Mouse (Mus musculus) thymus, adult 2 months (tissue): ENCODE results near the gene Cdca5. TPM values are rescaled to one million over a fixed set of nuclear protein-coding genes. Genes with fewer than 3 reads are reported as not detected.

ENCODE experiments used
- DNase-seq: peaks from one replicate; pipeline ENCODE4 v3.0.0; 2021
- H3K27ac ChIP-seq: fragments of 200-500 bp; 2 replicates; pipeline ENCODE4 v1.5.1; 2012; ENCODE audit warnings: low read length, control low read depth; ENCODE audit not compliant: control insufficient read depth, insufficient read depth
- H3K27me3 ChIP-seq: fragments of 200-500 bp; 2 replicates; pipeline ENCODE4 v1.6.1; 2012; ENCODE audit warnings: mild to moderate bottlenecking, low read length, moderate library complexity, mixed read lengths; ENCODE audit not compliant: control insufficient read depth, insufficient read depth
- H3K36me3 ChIP-seq: fragments of 200-500 bp; 2 replicates; pipeline ENCODE4 v1.6.1; 2012; ENCODE audit warnings: mild to moderate bottlenecking, low read length, moderate library complexity; ENCODE audit not compliant: control insufficient read depth, insufficient read depth
- H3K4me1 ChIP-seq: fragments of 200-500 bp; replicated peaks from 2 replicates; pipeline ENCODE4 v1.6.1; 2012; ENCODE audit warnings: low read length; ENCODE audit not compliant: control insufficient read depth, insufficient read depth
- H3K4me3 ChIP-seq: fragments of 200-500 bp; 2 replicates; pipeline ENCODE4 v1.5.1; 2012; ENCODE audit warnings: mild to moderate bottlenecking, low read length, control low read depth, moderate library complexity; ENCODE audit not compliant: control insufficient read depth, insufficient read depth
- CTCF ChIP-seq: fragments of 200-500 bp; IDR thresholded peaks from 2 replicates; pipeline ENCODE4 v1.5.1; 2012; ENCODE audit warnings: mild to moderate bottlenecking, control low read depth, low read length, moderate library complexity, borderline replicate concordance; ENCODE audit not compliant: control insufficient read depth, poor library complexity, insufficient read depth; ENCODE audit errors: extremely low read depth
- POLR2A ChIP-seq: fragments of 200-500 bp; IDR thresholded peaks from 2 replicates; pipeline ENCODE4 v1.6.1; 2012; ENCODE audit warnings: mild to moderate bottlenecking, low read length, control low read depth, moderate library complexity; ENCODE audit not compliant: control insufficient read depth, poor library complexity, insufficient read depth; ENCODE audit errors: extremely low read depth
- WGBS: fragments of 180-500 bp; shearing (Covaris S2); methylation state at CpG from one replicate; pipeline ENCODE4 v1.1.7; 2018; 5-methylcytosine and 5-hydroxymethylcytosine counted together
- polyA plus RNA-seq: library from polyadenylated mRNA; depleted of rRNA; stranded (reverse); fragments of >200 nt; gene quantifications from 2 replicates; pipeline ENCODE4 v1.2.3, GENCODE M21; 2012

Gene Cdca5
- polyA plus RNA-seq, 1 experiment, result 22.1 TPM

- under 1% methylated on average over 77 of the region's 77 CpGs for WGBS
- Histone ChIP-seq H3K4me3 (peak within 1 kb of the TSS; percentile 66), H3K27me3 (no peaks in the 10 kb centered on the region), H3K4me1 (peaks cover 8% of the 10 kb centered on the region; the same call in 1 of the 2 replicates), H3K27ac (no peak within 1 kb of the TSS), H3K36me3 (no peaks in the 10 kb centered on the region; the same call in 1 of the 2 replicates)
- peak; percentile 39; the same call in 1 of the 2 replicates for TF ChIP-seq POLR2A
- TF ChIP-seq CTCF, result peak; percentile 62; the same call in 1 of the 2 replicates
- DNase-seq, result peak; percentile 91
Observed at GRCm38 (mm10) chr19:6117986-6118676, 33.3 kb downstream of the Cdca5 start, which contains the start of gene Sac3d1. Gene Sac3d1 (minus strand): TSS chr19:6118650.

DNA sequence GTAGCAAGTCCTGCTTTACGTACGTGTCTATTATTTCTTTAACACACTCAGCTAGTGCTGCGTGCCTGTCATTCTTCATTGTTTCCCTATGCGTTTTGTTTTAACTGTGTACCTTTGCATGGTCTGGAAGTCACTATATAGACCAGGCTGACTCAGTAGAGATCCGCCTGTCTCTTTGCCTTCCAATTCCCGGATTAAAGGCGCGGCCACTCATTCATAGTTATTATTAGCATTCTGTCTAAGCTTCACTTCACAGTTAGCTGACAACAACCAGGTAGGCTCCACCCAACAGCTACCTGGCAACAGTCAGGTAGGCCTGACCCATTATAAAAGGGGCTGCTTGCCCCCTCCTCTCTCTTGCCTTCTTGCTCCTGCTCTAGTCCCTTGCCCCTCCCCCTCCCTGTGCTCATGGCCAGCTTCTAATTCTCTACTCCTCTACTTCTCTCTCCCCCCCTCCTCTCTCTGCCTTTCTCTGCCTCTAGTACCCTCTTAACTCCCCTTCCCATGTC is 33.9 kb downstream of the Cdca5 start:
- Histone ChIP-seq H3K27ac (no peak overlapping the region), H3K36me3 (no peaks in the 10 kb centered on the region; the same call in 1 of the 2 replicates), H3K4me3 (no peak overlapping the region), H3K27me3 (no peaks in the 10 kb centered on the region), H3K4me1 (peaks cover 8% of the 10 kb centered on the region; the same call in 1 of the 2 replicates)
- TF ChIP-seq CTCF (no peak), POLR2A (no peak)
- 5% methylated on average over 8 of the region's 8 CpGs for WGBS
- DNase-seq, result no peak

GRCm38 (mm10) chr19:6121761-6122160 is 37.0 kb downstream of the Cdca5 start:
- H3K27me3 ChIP-seq, result no peaks in the 10 kb centered on the region
- peaks cover 7% of the 10 kb centered on the region; the same call in 1 of the 2 replicates for H3K4me1 ChIP-seq
- H3K27ac ChIP-seq, result no peak overlapping the region
- 95% methylated on average over 19 of the region's 19 CpGs for WGBS
- no peak overlapping the region for H3K4me3 ChIP-seq
- H3K36me3 ChIP-seq, result no peaks in the 10 kb centered on the region
- TF ChIP-seq POLR2A (no peak), CTCF (no peak)
- no peak for DNase-seq

- TF ChIP-seq CTCF, result no peak
- TF ChIP-seq POLR2A, result no peak
- DNase-seq, result no peak
- no peaks in the 10 kb centered on the region for H3K36me3 ChIP-seq
- H3K27ac ChIP-seq, result no peak overlapping the region
- 93% methylated on average over 8 of the region's 8 CpGs for WGBS
- no peaks in the 10 kb centered on the region; the same call in 1 of the 2 replicates for H3K4me1 ChIP-seq
- H3K27me3 ChIP-seq, result no peaks in the 10 kb centered on the region
- H3K4me3 ChIP-seq, result no peak overlapping the region
Observed at GRCm38 (mm10) chr19:6123330-6123729, 38.5 kb downstream of the Cdca5 start.

GRCm38 (mm10) chr19:6124898-6125297 is 40.1 kb downstream of the Cdca5 start:
- Histone ChIP-seq H3K36me3 (no peaks in the 10 kb centered on the region), H3K4me3 (no peak overlapping the region), H3K27ac (no peak overlapping the region), H3K4me1 (peaks cover 3% of the 10 kb centered on the region), H3K27me3 (no peaks in the 10 kb centered on the region)
- DNase-seq, result no peak
- no peak for TF ChIP-seq POLR2A
- no peak for TF ChIP-seq CTCF
- 91% methylated on average over 2 of the region's 2 CpGs for WGBS

GRCm38 (mm10) chr19:6126289-6126688 is 41.5 kb downstream of the Cdca5 start:
- peaks cover 3% of the 10 kb centered on the region for H3K4me1 ChIP-seq
- peak; percentile 65 for DNase-seq
- 34% methylated on average over 4 of the region's 4 CpGs for WGBS
- H3K27ac ChIP-seq, result no peak overlapping the region
- TF ChIP-seq POLR2A, result no peak
- no peak for TF ChIP-seq CTCF
- H3K4me3 ChIP-seq, result no peak overlapping the region
- H3K27me3 ChIP-seq, result no peaks in the 10 kb centered on the region
- H3K36me3 ChIP-seq, result no peaks in the 10 kb centered on the region
